Mouse (Mus musculus): ENCODE measurements around the gene Eea1. TPM values are rescaled to one million over a fixed set of nuclear protein-coding genes. Genes with fewer than 3 reads are reported as not detected.
"Not testable (repeated sequence)": the region's sequence is repeated elsewhere in the genome, so short reads cannot be mapped to it uniquely, and the experiment has no call there.

Eea1 gene
- total RNA-seq, 1 experiment, result 12.4 TPM

- Histone ChIP-seq H3K4me3 (ENCODE audit: insufficient read depth in 1 of 2, low read depth in 1 of 2, low read length in 2 of 2, poor library complexity in 1 of 2, severe bottlenecking in 1 of 2) (no peak overlapping the region), H3K9ac (ENCODE audit: insufficient read depth, low read depth, low read length, poor library complexity, severe bottlenecking) (no peak overlapping the region), H3K4me1 (ENCODE audit: control insufficient read depth in 2 of 2, insufficient read depth in 2 of 2, low read length in 2 of 2, poor library complexity in 1 of 2) (peaks cover 4 to 6% of the 10 kb centered on the region in 2 experiments; a peak in 3 of 4 replicates), H3K27ac (ENCODE audit: insufficient read depth, low read depth, low read length, poor library complexity, severe bottlenecking) (peak overlapping the region; percentile 2; the same call in 1 of the 2 replicates), H3K36me3 (ENCODE audit: control insufficient read depth, insufficient read depth, low read length, poor library complexity, severe bottlenecking) (no peaks in the 10 kb centered on the region), H3K9me3 (ENCODE audit: control insufficient read depth, insufficient read depth, low read depth, low read length) (no peaks in the 10 kb centered on the region)
- no peak for DNase-seq (ENCODE audit: low read depth, low spot score)
- in situ Hi-C loops (cut with MboI; ENCODE audit: low sequenced_read_pairs in 2 of 2, unreplicated experiment in 2 of 2), result loop anchor here in 1 of 2 experiments (25.0 kb wide), 1 partner anchor 539 kb away; no protein-coding TSS in a partner anchor
- TF ChIP-seq CHD2 (IDR thresholded peaks at IDR 0.05; ENCODE audit: low read depth, low read length) (no peak), ZNF384 (IDR thresholded peaks at IDR 0.05; ENCODE audit: low read depth, low read length) (no peak), MAFK (IDR thresholded peaks at IDR 0.05; ENCODE audit: insufficient read depth, low read depth, low read length) (no peak), HCFC1 (IDR thresholded peaks at IDR 0.05; ENCODE audit: borderline replicate concordance, insufficient read depth, low read length) (no peak), ZC3H11A (IDR thresholded peaks at IDR 0.05; ENCODE audit: borderline replicate concordance, low read depth, low read length) (no peak)
These were observed 135.4 kb downstream of the Eea1 start for GRCm38 (mm10) chr10:96075880-96076279.

DNA sequence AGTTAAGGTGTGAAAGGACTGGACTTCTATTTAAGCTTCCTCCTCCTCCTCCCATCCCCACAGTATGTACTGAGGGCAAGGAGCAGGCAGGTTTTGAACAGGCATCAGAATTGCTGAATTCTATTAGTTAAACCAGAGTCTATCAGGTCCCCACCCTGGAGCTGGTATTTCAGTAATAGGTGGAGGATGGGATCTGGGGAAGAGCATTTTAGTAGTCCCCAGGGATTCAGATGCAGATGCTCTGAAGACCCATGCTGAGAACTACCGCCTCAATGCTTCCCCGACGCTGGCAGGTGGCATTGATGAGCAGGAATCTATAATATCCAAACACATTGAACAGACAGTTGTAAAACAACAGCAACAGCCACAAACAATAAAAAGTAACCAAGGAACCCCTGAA is 136.0 kb downstream of the Eea1 start:
- no peaks in the 10 kb centered on the region for H3K9me3 ChIP-seq (ENCODE audit: control insufficient read depth, insufficient read depth, low read depth, low read length)
- TF ChIP-seq ZC3H11A (IDR thresholded peaks at IDR 0.05; ENCODE audit: borderline replicate concordance, low read depth, low read length), result no peak
- TF ChIP-seq HCFC1 (IDR thresholded peaks at IDR 0.05; ENCODE audit: borderline replicate concordance, insufficient read depth, low read length), result no peak
- no peak for TF ChIP-seq MAFK (IDR thresholded peaks at IDR 0.05; ENCODE audit: insufficient read depth, low read depth, low read length)
- TF ChIP-seq ZNF384 (IDR thresholded peaks at IDR 0.05; ENCODE audit: low read depth, low read length), result no peak
- TF ChIP-seq CHD2 (IDR thresholded peaks at IDR 0.05; ENCODE audit: low read depth, low read length), result no peak
- in situ Hi-C loops (cut with MboI; ENCODE audit: low sequenced_read_pairs in 2 of 2, unreplicated experiment in 2 of 2), result loop anchor here in 1 of 2 experiments (25.0 kb wide), 1 partner anchor 539 kb away; no protein-coding TSS in a partner anchor

GRCm38 (mm10) chr10:96077480-96078066 is 137.1 kb downstream of the Eea1 start:
- not testable (repeated sequence) for H3K4me3 ChIP-seq (ENCODE audit: insufficient read depth in 1 of 2, low read depth in 1 of 2, low read length in 2 of 2, poor library complexity in 1 of 2, severe bottlenecking in 1 of 2); DNase-seq (ENCODE audit: low read depth, low spot score); H3K4me1 ChIP-seq (ENCODE audit: control insufficient read depth in 2 of 2, insufficient read depth in 2 of 2, low read length in 2 of 2, poor library complexity in 1 of 2); H3K27ac ChIP-seq (ENCODE audit: insufficient read depth, low read depth, low read length, poor library complexity, severe bottlenecking); H3K9me3 ChIP-seq (ENCODE audit: control insufficient read depth, insufficient read depth, low read depth, low read length); H3K9ac ChIP-seq (ENCODE audit: insufficient read depth, low read depth, low read length, poor library complexity, severe bottlenecking); H3K36me3 ChIP-seq (ENCODE audit: control insufficient read depth, insufficient read depth, low read length, poor library complexity, severe bottlenecking)
- in situ Hi-C loops (cut with MboI; ENCODE audit: low sequenced_read_pairs in 2 of 2, unreplicated experiment in 2 of 2), result loop anchor here in 1 of 2 experiments (25.0 kb wide), 1 partner anchor 540 kb away; no protein-coding TSS in a partner anchor

More for the DNA sequence above, 136.0 kb downstream of the Eea1 start:
- DNase-seq (ENCODE audit: low read depth, low spot score), result no peak
- Histone ChIP-seq H3K27ac (ENCODE audit: insufficient read depth, low read depth, low read length, poor library complexity, severe bottlenecking) (peak overlapping the region; percentile 2; the same call in 1 of the 2 replicates), H3K4me3 (ENCODE audit: insufficient read depth in 1 of 2, low read depth in 1 of 2, low read length in 2 of 2, poor library complexity in 1 of 2, severe bottlenecking in 1 of 2) (no peak overlapping the region), H3K4me1 (ENCODE audit: control insufficient read depth in 2 of 2, insufficient read depth in 2 of 2, low read length in 2 of 2, poor library complexity in 1 of 2) (peaks cover 4 to 6% of the 10 kb centered on the region in 2 experiments; a peak in 3 of 4 replicates), H3K36me3 (ENCODE audit: control insufficient read depth, insufficient read depth, low read length, poor library complexity, severe bottlenecking) (no peaks in the 10 kb centered on the region), H3K9ac (ENCODE audit: insufficient read depth, low read depth, low read length, poor library complexity, severe bottlenecking) (no peak overlapping the region)

DNA sequence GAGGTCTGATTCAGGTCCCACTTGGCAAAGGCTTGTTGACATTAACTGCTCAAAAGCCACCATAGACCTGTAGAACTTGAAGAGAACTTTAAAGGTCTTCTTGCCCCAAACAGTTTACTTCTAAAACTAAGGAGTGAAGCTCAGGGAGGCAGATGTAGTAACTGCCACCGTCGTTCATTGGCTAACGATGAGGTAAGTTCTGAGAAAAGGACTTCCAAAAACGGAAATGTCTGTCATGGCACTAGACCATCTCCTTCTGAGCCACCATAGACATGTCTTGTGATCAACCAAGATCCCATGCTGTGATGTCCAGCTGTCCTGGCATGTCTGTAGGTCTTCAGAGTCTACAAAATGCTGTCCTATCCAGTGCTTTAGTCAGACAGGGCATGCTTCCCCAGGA is 139.4 kb downstream of the Eea1 start:
- H3K4me3 ChIP-seq (ENCODE audit: insufficient read depth in 1 of 2, low read depth in 1 of 2, low read length in 2 of 2, poor library complexity in 1 of 2, severe bottlenecking in 1 of 2), result no peak overlapping the region
- no peak for DNase-seq (ENCODE audit: low read depth, low spot score)
- no peaks in the 10 kb centered on the region for H3K9me3 ChIP-seq (ENCODE audit: control insufficient read depth, insufficient read depth, low read depth, low read length)
- H3K27ac ChIP-seq (ENCODE audit: insufficient read depth, low read depth, low read length, poor library complexity, severe bottlenecking), result no peak overlapping the region
- peaks cover 4 to 6% of the 10 kb centered on the region in 2 experiments; a peak in 3 of 4 replicates for H3K4me1 ChIP-seq (ENCODE audit: control insufficient read depth in 2 of 2, insufficient read depth in 2 of 2, low read length in 2 of 2, poor library complexity in 1 of 2)
- in situ Hi-C loops (cut with MboI; ENCODE audit: low sequenced_read_pairs in 2 of 2, unreplicated experiment in 2 of 2), result loop anchor here in 1 of 2 experiments (25.0 kb wide), 1 partner anchor 543 kb away; no protein-coding TSS in a partner anchor
- no peaks in the 10 kb centered on the region for H3K36me3 ChIP-seq (ENCODE audit: control insufficient read depth, insufficient read depth, low read length, poor library complexity, severe bottlenecking)
- no peak overlapping the region for H3K9ac ChIP-seq (ENCODE audit: insufficient read depth, low read depth, low read length, poor library complexity, severe bottlenecking)
- TF ChIP-seq ZC3H11A (IDR thresholded peaks at IDR 0.05; ENCODE audit: borderline replicate concordance, low read depth, low read length), result no peak

All from ES-E14 (cell line).